Mouse (Mus musculus) testis, adult 2 months (tissue): Measurements from ENCODE around the gene Frzb.

Source experiments
- CTCF ChIP-seq: fragments of 200-500 bp; IDR thresholded peaks from 2 replicates; pipeline ENCODE4 v1.5.1; 2012; ENCODE audit warnings: low read depth, mild to moderate bottlenecking, inconsistent platforms, low read length, moderate library complexity; ENCODE audit not compliant: control insufficient read depth, insufficient read depth, insufficient replicate concordance
- POLR2A ChIP-seq: fragments of 200-500 bp; IDR thresholded peaks from 2 replicates; pipeline ENCODE4 v1.6.1; 2012; ENCODE audit warnings: low read depth, mild to moderate bottlenecking, inconsistent platforms, low read length, moderate library complexity; ENCODE audit not compliant: control insufficient read depth

- no peak for TF ChIP-seq POLR2A
- TF ChIP-seq CTCF = no peak
Observed at GRCm38 (mm10) chr2:80416286-80416685, 31.1 kb downstream of the Frzb start.
